Mouse (Mus musculus) E14TG2a.4 (cell line): Measurements from ENCODE around the gene Il5ra.

ENCODE experiments used
- CTCF ChIP-seq: conservative IDR thresholded peaks from 2 replicates; pipeline ENCODE4 v1.5.1; 2014; ENCODE audit warnings: low read length
- NANOG ChIP-seq: IDR thresholded peaks from 2 replicates; pipeline ENCODE4 v1.6.1; 2014; ENCODE audit warnings: borderline replicate concordance, low read length, mixed read lengths
- POU5F1 ChIP-seq: IDR thresholded peaks from 2 replicates; pipeline ENCODE4 v1.6.1; 2014; ENCODE audit warnings: low read length, borderline replicate concordance

GRCm38 (mm10) chr6:106701931-106702330, 46.9 kb downstream of the Il5ra start:
- TF ChIP-seq CTCF, result no peak
- no peak for TF ChIP-seq POU5F1
- no peak for TF ChIP-seq NANOG
